Mouse (Mus musculus) midbrain, postnatal 0 days (tissue): ENCODE data around the gene Shc1. TPM values are rescaled to one million over a fixed set of nuclear protein-coding genes. Genes with fewer than 3 reads are reported as not detected.

ENCODE experiments used
- ATAC-seq: fragments of 200-750 bp; cut with Nextera tagmentation; 2 replicates; pipeline ENCODE4 v1.8.0; 2017; ENCODE audit warnings: moderate number of reproducible peaks, mild to moderate bottlenecking, moderate TSS enrichment, moderate library complexity; ENCODE audit not compliant: low FRiP score
- DNase-seq: peaks from one replicate; pipeline ENCODE4 v3.0.0-alpha.2; 2015; ENCODE audit warnings: low spot score
- H3K27ac ChIP-seq: fragments of 300-500 bp; sonication (generic); 2 replicates; pipeline ENCODE4 v1.5.1; 2014; ENCODE audit warnings: low read depth, mild to moderate bottlenecking, low read length, mixed read lengths
- H3K27me3 ChIP-seq: fragments of 300-500 bp; sonication (generic); 2 replicates; pipeline ENCODE4 v1.6.1; 2014; ENCODE audit warnings: low read length, control low read depth, mixed read lengths; ENCODE audit not compliant: insufficient read depth
- H3K36me3 ChIP-seq: fragments of 300-500 bp; sonication (generic); 2 replicates; pipeline ENCODE4 v1.6.1; 2014; ENCODE audit warnings: low read length, control low read depth, mixed read lengths; ENCODE audit not compliant: insufficient read depth
- H3K4me1 ChIP-seq: fragments of 300-500 bp; sonication (generic); 2 replicates; pipeline ENCODE4 v1.6.1; 2014; ENCODE audit warnings: mild to moderate bottlenecking, control low read depth, antibody characterized with exemption, low read length, mixed read lengths; ENCODE audit not compliant: insufficient read depth
- H3K4me2 ChIP-seq: fragments of 300-500 bp; sonication (generic); 2 replicates; pipeline ENCODE4 v1.6.1; 2014; ENCODE audit warnings: low read depth, mild to moderate bottlenecking, low read length, mixed read lengths; ENCODE audit not compliant: poor library complexity, severe bottlenecking
- H3K4me3 ChIP-seq: fragments of 300-500 bp; sonication (generic); 2 replicates; pipeline ENCODE4 v1.5.1; 2014; ENCODE audit warnings: low read depth, mild to moderate bottlenecking, low read length, moderate library complexity
- H3K9ac ChIP-seq: fragments of 300-500 bp; sonication (generic); replicated peaks from 2 replicates; pipeline ENCODE4 v1.6.1; 2014; ENCODE audit warnings: mild to moderate bottlenecking, low read length, moderate library complexity, mixed read lengths; ENCODE audit not compliant: poor library complexity, severe bottlenecking
- H3K9me3 ChIP-seq: fragments of 300-500 bp; sonication (generic); 2 replicates; pipeline ENCODE4 v1.6.1; 2016; ENCODE audit warnings: low read length, control low read depth
- CTCF ChIP-seq: IDR thresholded peaks from 2 replicates; pipeline ENCODE4 v1.5.1; 2016; ENCODE audit warnings: antibody characterized with exemption, mild to moderate bottlenecking
- WGBS: fragments of 180-500 bp; shearing (Covaris S2); extraction: QIAGEN DNeasy Blood & Tissue Kit; methylation state at CpG from one replicate; pipeline ENCODE4 v1.1.7; 2014; 5-methylcytosine and 5-hydroxymethylcytosine counted together
- polyA plus RNA-seq: library from polyadenylated mRNA; unstranded; fragments of >200 nt; fragmentation: Nextera tagmentation; extraction: Ambion mirVana; gene quantifications from 2 replicates; pipeline ENCODE4 v1.2.1, GENCODE M21; 2015
- total RNA-seq: library from RNA; depleted of rRNA; stranded (reverse); fragments of >200 nt; gene quantifications from 2 replicates; pipeline ENCODE4 v1.2.3, GENCODE M21; 2014; rRNA removed

The Shc1 gene
- total RNA-seq (21.7 and 24.9 TPM in 2 replicates), polyA plus RNA-seq (11.0 and 12.7 TPM in 2 replicates)

DNA sequence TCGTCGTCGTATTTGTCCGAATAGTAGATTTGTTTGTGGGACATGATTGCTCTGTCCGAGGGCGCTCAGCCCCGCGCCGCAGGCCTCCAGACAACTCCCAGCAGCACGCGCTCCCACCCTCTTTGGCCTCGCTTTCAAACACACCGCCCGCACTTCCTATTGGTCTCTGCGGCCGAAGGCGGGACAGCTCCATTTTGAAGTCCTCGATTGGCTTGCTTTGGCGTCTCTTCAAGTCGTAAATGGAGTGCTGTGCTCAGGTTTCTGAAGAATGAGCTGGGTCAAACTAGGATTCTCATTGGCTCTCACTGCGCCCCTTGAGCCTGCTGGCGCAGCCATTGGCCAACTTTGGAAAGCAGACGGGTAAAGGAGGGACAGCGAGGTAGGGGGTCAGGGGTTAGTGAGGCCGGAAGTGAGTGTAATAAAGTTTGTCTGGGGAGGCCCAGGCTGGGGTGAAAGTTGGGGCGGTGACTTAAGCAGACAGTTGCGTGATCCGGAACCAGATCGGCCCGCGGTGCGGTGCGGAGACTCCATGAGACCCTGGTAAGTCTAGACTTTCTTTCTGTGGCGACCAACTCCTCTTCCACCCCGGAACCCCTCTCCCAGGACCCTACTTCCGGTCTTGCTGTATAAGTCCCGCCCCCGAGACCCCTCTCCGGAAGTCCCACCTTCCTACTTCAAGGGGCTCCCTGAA, at the start of gene Shc1, which contains the start of gene Cks1b:
Gene Shc1 (plus strand): TSS at position 274 of the 691 bp plus-strand sequence.
Gene Cks1b (minus strand): TSS at position 214 of the 691 bp plus-strand sequence.
- DNase-seq (peak; percentile 99), ATAC-seq (peak; percentile 96)
- WGBS = under 1% methylated on average over 39 of the region's 39 CpGs
- no peaks in the 10 kb centered on the region for H3K27me3 ChIP-seq
- H3K4me1 ChIP-seq = no peaks in the 10 kb centered on the region
- peak within 1 kb of the TSS; percentile 60 for H3K27ac ChIP-seq
- H3K36me3 ChIP-seq = no peaks in the 10 kb centered on the region; the same call in 1 of the 2 replicates
- peak within 1 kb of the TSS; percentile 95 for H3K4me2 ChIP-seq
- peak within 1 kb of the TSS; percentile 53 for H3K4me3 ChIP-seq
- peak within 1 kb of the TSS; percentile 60 for H3K9ac ChIP-seq
- H3K9me3 ChIP-seq = no peaks in the 10 kb centered on the region
- no peak for TF ChIP-seq CTCF

DNA sequence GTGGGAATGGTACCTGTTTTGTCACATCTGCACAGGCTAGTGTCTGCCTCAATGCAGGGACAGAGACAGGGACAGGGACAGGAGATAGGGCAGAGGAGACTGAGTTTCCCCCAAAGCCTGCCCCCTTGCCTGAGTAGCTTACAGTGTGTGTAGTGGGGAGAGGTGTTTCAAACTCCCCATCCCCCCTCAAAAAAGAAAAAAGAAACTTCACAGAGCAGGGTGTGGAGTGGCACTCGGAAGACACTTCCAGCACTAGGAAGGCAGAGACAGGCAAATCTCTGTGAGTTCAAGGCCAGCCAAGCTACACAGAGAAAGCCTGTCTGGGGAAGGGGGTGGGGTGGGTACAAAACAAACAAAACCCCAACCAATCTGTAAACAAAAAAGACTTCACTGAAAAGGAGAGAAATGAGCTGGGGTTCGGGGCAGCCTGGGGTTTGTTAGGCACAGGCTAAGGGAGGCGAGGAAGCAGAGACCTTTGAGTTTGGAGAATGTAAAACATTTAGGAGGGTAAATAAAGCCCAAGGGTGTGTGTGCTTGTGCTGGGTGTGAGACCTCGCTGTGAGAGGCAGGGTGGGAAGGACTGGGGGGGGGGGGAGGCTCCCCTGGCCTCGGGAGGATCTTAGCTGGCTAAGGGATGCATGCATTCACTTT, 44.5 kb upstream of the Shc1 start:
- TF ChIP-seq CTCF = no peak
- H3K4me1 ChIP-seq = no peaks in the 10 kb centered on the region
- ATAC-seq (no peak), DNase-seq (no peak)
- no peaks in the 10 kb centered on the region for H3K9me3 ChIP-seq
- H3K27me3 ChIP-seq = no peaks in the 10 kb centered on the region
- no peak overlapping the region for H3K4me3 ChIP-seq
- H3K9ac ChIP-seq = no peak overlapping the region
- WGBS = 43% methylated on average over 5 of the region's 5 CpGs
- H3K4me2 ChIP-seq = no peak overlapping the region
- H3K27ac ChIP-seq = no peak overlapping the region
- no peaks in the 10 kb centered on the region for H3K36me3 ChIP-seq

DNA sequence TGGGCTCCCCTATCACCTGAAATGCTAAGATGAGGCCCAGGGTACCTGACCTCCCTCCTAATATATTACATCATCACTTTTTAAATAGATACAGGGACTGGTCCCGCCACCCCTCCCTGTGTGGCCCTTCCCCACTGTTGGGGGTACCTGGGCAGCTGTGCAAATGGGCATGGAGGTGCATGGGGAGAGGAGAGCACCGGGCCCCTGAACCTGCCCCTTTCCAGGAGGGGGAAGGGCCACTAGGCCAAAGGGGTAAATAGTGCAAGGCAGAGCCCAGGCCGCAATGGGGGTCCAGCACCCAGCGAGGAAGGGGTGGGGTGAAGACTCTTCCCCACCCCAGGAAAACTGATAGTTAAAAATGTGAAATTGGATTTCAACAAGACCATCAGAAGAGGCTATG, 40.4 kb upstream of the Shc1 start:
- Histone ChIP-seq H3K4me3 (peak overlapping the region; percentile 55), H3K4me2 (peak overlapping the region; percentile 97), H3K27me3 (no peaks in the 10 kb centered on the region), H3K4me1 (no peaks in the 10 kb centered on the region), H3K9ac (peak overlapping the region; percentile 80), H3K27ac (no peak overlapping the region), H3K36me3 (no peaks in the 10 kb centered on the region), H3K9me3 (no peaks in the 10 kb centered on the region)
- 75% methylated on average over 4 of the region's 4 CpGs for WGBS
- TF ChIP-seq CTCF = no peak
- ATAC-seq (0 out of 2 replicates have a peak, but pooled peaks have one; percentile 12), DNase-seq (no peak)

DNA sequence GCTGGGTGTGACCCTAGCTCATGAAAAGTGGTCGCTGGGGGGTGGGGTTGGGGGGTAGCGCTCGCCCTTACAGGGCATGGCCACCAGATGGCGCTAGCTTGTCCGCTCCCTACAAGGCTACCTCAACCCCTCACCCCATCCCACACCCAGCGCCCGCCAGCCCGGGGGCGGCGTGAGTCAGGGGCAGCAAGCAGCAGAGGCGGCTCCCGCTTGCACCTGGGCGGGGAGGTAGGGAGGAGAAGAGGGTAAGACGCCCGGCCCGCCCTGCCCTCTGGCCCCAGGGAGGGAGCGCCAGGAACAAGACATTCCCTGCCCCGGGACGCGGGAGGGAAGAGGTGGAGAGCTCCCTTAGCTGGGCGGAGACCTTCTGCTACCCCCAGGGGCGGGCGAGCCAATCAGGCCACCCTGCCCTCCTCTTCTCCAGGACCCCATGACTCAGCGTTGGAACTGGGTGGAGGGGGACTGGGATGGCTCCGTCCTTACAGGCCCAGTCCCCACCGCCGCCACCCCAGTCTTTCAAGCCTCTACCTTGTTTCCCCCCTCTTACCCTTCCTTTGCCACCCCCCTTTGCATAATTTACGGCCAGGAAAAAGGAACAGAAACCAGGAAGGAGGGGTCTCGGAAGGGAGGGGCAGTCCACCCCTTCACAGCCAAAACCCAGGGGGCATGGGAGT, 39.7 kb upstream of the Shc1 start:
- WGBS = 1% methylated on average over 26 of the region's 29 CpGs
- H3K36me3 ChIP-seq = no peaks in the 10 kb centered on the region
- peak; percentile 89 for ATAC-seq
- peak overlapping the region; percentile 97 for H3K4me2 ChIP-seq
- peak overlapping the region; percentile 80 for H3K9ac ChIP-seq
- DNase-seq = peak; percentile 81
- TF ChIP-seq CTCF = peak; percentile 91
- H3K4me1 ChIP-seq = no peaks in the 10 kb centered on the region
- H3K27me3 ChIP-seq = no peaks in the 10 kb centered on the region
- H3K9me3 ChIP-seq = no peaks in the 10 kb centered on the region
- peak overlapping the region; percentile 38; the same call in 1 of the 2 replicates for H3K27ac ChIP-seq
- H3K4me3 ChIP-seq = peak overlapping the region; percentile 55

DNA sequence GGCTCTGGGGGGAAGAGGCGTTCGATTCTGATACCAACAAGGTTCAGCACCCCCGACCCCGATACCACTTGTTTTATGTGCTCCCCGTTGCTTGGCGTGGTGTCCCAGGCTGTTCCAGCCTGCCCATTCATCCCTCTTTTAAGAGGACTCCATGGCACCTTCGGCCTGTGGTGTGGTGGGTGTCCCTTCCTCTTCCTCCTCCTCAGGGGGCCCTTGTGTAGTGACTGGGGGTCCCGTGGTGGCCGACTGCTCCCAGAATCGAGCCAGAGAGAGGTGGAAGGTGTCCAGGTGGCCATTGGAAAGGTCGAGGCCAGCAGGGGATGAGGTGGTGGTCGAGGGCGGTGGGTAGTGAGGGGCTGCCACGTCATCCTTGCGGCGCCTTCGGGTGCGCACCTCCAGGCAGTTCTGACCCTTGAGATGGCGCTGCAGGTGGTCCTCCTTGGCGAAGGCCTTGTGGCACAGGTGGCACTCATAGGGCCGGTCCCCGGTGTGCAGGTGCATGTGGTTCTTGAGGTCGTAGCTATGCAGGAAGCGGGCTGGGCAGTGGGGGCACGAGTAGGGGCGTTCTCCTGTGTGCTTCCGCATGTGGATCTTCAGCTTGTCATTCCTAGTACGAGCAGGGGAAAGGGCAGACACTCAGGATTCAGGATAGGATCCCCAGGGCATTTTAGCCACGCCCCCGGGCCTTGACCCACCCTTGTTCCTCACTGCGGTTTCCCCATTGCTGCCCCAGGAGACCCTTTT, 38.7 kb upstream of the Shc1 start:
- no peak for TF ChIP-seq CTCF
- H3K36me3 ChIP-seq = no peaks in the 10 kb centered on the region
- H3K4me3 ChIP-seq = no peak overlapping the region
- no peak overlapping the region for H3K4me2 ChIP-seq
- WGBS = 87% methylated on average over 31 of the region's 31 CpGs
- no peaks in the 10 kb centered on the region for H3K27me3 ChIP-seq
- ATAC-seq (no peak), DNase-seq (no peak)
- no peaks in the 10 kb centered on the region for H3K4me1 ChIP-seq
- no peaks in the 10 kb centered on the region for H3K9me3 ChIP-seq
- H3K9ac ChIP-seq = no peak overlapping the region
- H3K27ac ChIP-seq = no peak overlapping the region
